Mouse (Mus musculus): ENCODE measurements around the gene Map1b. TPM values are rescaled to one million over a fixed set of nuclear protein-coding genes. Genes with fewer than 3 reads are reported as not detected.

Gene Map1b
- polyA plus RNA-seq, 1 experiment from 2014 or later = 193 TPM

- no peak overlapping the region for H3K27ac ChIP-seq (ENCODE audit: low read depth, low read length)
- 76% methylated on average over 12 of the region's 12 CpGs for WGBS (ENCODE audit: insufficient replicate concordance)
These were observed 57.5 kb downstream of the Map1b start for GRCm38 (mm10) chr13:99458658-99459386.

GRCm38 (mm10) chr13:99454977-99455376 is 61.4 kb downstream of the Map1b start:
- peaks cover 3% of the 10 kb centered on the region; the same call in 1 of the 2 replicates for H3K9me3 ChIP-seq (replicated peaks; ENCODE audit: control insufficient read depth, low read length)
- no peak for ATAC-seq (replicated peaks; ENCODE audit: insufficient number of reproducible peaks, low FRiP score, low TSS enrichment)
- H3K4me1 ChIP-seq (ENCODE audit: control insufficient read depth, insufficient read depth, low read length) = peaks cover 10% of the 10 kb centered on the region
- WGBS (ENCODE audit: insufficient replicate concordance) = 63% methylated on average over 7 of the region's 7 CpGs
- no peaks in the 10 kb centered on the region for H3K36me3 ChIP-seq (ENCODE audit: control insufficient read depth, insufficient read depth, low read length)
- no peak overlapping the region for H3K4me2 ChIP-seq
- H3K9ac ChIP-seq (ENCODE audit: low read depth, low read length) = no peak overlapping the region
- H3K27me3 ChIP-seq (ENCODE audit: control insufficient read depth, insufficient read depth, low read length) = no peaks in the 10 kb centered on the region
- H3K27ac ChIP-seq (ENCODE audit: low read depth, low read length) = no peak overlapping the region
- H3K4me3 ChIP-seq (ENCODE audit: low read depth, low read length) = no peak overlapping the region

More at GRCm38 (mm10) chr13:99458658-99459386, 57.5 kb downstream of the Map1b start:
- peaks cover 5% of the 10 kb centered on the region for H3K36me3 ChIP-seq (ENCODE audit: control insufficient read depth, insufficient read depth, low read length)
- H3K4me1 ChIP-seq (ENCODE audit: control insufficient read depth, insufficient read depth, low read length) = peaks cover 10% of the 10 kb centered on the region
- no peak overlapping the region for H3K9ac ChIP-seq (ENCODE audit: low read depth, low read length)
- no peak for ATAC-seq (replicated peaks; ENCODE audit: insufficient number of reproducible peaks, low FRiP score, low TSS enrichment)
- no peaks in the 10 kb centered on the region for H3K27me3 ChIP-seq (ENCODE audit: control insufficient read depth, insufficient read depth, low read length)
- H3K4me2 ChIP-seq = no peak overlapping the region
- H3K4me3 ChIP-seq (ENCODE audit: low read depth, low read length) = no peak overlapping the region
- no peaks in the 10 kb centered on the region for H3K9me3 ChIP-seq (replicated peaks; ENCODE audit: control insufficient read depth, low read length)

DNA sequence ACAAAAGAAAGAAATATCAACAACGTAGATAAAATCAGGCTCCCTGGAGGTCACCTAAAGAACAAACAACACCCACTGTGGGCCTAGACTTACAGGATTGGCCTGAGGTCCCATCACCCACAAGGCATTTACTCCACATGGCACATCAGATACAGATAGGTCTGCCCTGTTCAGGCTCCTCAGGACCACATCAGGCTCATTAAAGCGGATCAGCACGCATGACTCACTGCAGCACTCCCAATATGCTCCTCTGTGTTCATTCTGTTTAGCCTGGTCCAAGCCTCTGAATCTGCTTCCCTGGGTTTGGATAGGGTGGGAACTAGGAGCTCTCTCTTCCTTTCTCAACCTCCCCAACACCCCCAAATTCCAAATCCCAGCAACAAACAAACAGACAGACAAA is 63.9 kb downstream of the Map1b start:
- no peak overlapping the region for H3K4me2 ChIP-seq
- H3K9me3 ChIP-seq (replicated peaks; ENCODE audit: control insufficient read depth, low read length) = peaks cover 3% of the 10 kb centered on the region; the same call in 1 of the 2 replicates
- H3K9ac ChIP-seq (ENCODE audit: low read depth, low read length) = no peak overlapping the region
- no peaks in the 10 kb centered on the region for H3K36me3 ChIP-seq (ENCODE audit: control insufficient read depth, insufficient read depth, low read length)
- ATAC-seq (replicated peaks; ENCODE audit: insufficient number of reproducible peaks, low FRiP score, low TSS enrichment) = no peak
- peaks cover 11% of the 10 kb centered on the region for H3K4me1 ChIP-seq (ENCODE audit: control insufficient read depth, insufficient read depth, low read length)
- no peak overlapping the region for H3K4me3 ChIP-seq (ENCODE audit: low read depth, low read length)
- no peaks in the 10 kb centered on the region for H3K27me3 ChIP-seq (ENCODE audit: control insufficient read depth, insufficient read depth, low read length)
- no peak overlapping the region for H3K27ac ChIP-seq (ENCODE audit: low read depth, low read length)
- 85% methylated on average over 3 of the region's 3 CpGs for WGBS (ENCODE audit: insufficient replicate concordance)

DNA sequence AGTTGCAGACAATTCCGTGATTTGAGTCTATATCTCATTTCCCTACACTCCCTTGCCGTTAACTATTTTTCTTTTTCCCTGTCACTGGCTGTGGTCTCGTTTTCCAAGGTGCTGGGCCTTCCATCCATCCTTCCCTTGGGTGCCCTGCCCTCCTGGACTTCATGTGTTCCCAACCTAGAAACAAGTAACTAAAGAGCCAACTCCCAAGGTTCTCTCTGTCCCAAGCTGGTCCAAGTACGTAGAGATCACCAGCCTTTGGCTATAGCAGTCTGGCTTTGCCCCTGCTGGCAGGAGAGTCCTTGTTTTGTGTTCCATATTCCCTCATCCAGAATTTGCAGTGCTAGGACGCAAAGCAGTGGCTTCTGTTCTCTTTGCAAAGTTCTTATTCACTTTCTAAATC is 65.1 kb downstream of the Map1b start:
- Histone ChIP-seq H3K9me3 (replicated peaks; ENCODE audit: control insufficient read depth, low read length) (peaks cover 3% of the 10 kb centered on the region; the same call in 1 of the 2 replicates), H3K4me3 (ENCODE audit: low read depth, low read length) (no peak overlapping the region), H3K4me2 (no peak overlapping the region), H3K27me3 (ENCODE audit: control insufficient read depth, insufficient read depth, low read length) (no peaks in the 10 kb centered on the region), H3K36me3 (ENCODE audit: control insufficient read depth, insufficient read depth, low read length) (no peaks in the 10 kb centered on the region), H3K9ac (ENCODE audit: low read depth, low read length) (no peak overlapping the region), H3K4me1 (ENCODE audit: control insufficient read depth, insufficient read depth, low read length) (peaks cover 14% of the 10 kb centered on the region), H3K27ac (ENCODE audit: low read depth, low read length) (no peak overlapping the region)
- no peak for ATAC-seq (replicated peaks; ENCODE audit: insufficient number of reproducible peaks, low FRiP score, low TSS enrichment)
- WGBS (ENCODE audit: insufficient replicate concordance) = 72% methylated on average over 5 of the region's 5 CpGs

DNA sequence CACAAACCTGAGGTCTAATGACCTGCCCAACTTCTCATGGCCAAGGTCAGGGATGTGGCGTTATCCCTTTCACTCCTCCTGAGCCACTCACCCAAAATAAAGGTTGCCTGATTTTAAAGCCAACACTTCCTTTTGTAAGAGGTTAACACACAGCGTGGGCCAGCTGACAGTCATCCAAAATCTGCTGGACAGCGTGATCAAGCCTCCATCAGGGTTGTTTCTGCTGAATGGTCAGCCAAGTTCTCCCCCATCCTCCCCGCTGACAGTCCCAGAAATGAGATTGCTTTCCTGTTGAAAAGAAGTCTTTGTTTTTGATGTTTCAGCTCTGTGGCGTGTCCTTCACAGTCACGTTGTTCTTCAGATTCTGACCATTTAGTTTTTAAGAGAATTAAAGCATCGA is 65.6 kb downstream of the Map1b start:
- Histone ChIP-seq H3K4me1 (ENCODE audit: control insufficient read depth, insufficient read depth, low read length) (peaks cover 14% of the 10 kb centered on the region), H3K36me3 (ENCODE audit: control insufficient read depth, insufficient read depth, low read length) (no peaks in the 10 kb centered on the region), H3K9me3 (replicated peaks; ENCODE audit: control insufficient read depth, low read length) (peaks cover 3% of the 10 kb centered on the region; the same call in 1 of the 2 replicates), H3K27ac (ENCODE audit: low read depth, low read length) (no peak overlapping the region), H3K4me3 (ENCODE audit: low read depth, low read length) (no peak overlapping the region), H3K4me2 (no peak overlapping the region), H3K9ac (ENCODE audit: low read depth, low read length) (no peak overlapping the region), H3K27me3 (ENCODE audit: control insufficient read depth, insufficient read depth, low read length) (no peaks in the 10 kb centered on the region)
- no peak for ATAC-seq (replicated peaks; ENCODE audit: insufficient number of reproducible peaks, low FRiP score, low TSS enrichment)
- WGBS (ENCODE audit: insufficient replicate concordance) = 70% methylated on average over 7 of the region's 7 CpGs

GRCm38 (mm10) chr13:99449547-99449946 is 66.8 kb downstream of the Map1b start:
- H3K4me2 ChIP-seq = no peak overlapping the region
- no peak overlapping the region for H3K9ac ChIP-seq (ENCODE audit: low read depth, low read length)
- no peak overlapping the region for H3K4me3 ChIP-seq (ENCODE audit: low read depth, low read length)
- H3K4me1 ChIP-seq (ENCODE audit: control insufficient read depth, insufficient read depth, low read length) = peaks cover 7% of the 10 kb centered on the region; the same call in 1 of the 2 replicates
- no peaks in the 10 kb centered on the region for H3K36me3 ChIP-seq (ENCODE audit: control insufficient read depth, insufficient read depth, low read length)
- H3K9me3 ChIP-seq (replicated peaks; ENCODE audit: control insufficient read depth, low read length) = peaks cover 3% of the 10 kb centered on the region; the same call in 1 of the 2 replicates
- no peak for ATAC-seq (replicated peaks; ENCODE audit: insufficient number of reproducible peaks, low FRiP score, low TSS enrichment)
- H3K27me3 ChIP-seq (ENCODE audit: control insufficient read depth, insufficient read depth, low read length) = no peaks in the 10 kb centered on the region
- H3K27ac ChIP-seq (ENCODE audit: low read depth, low read length) = no peak overlapping the region
- 83% methylated on average over 4 of the region's 4 CpGs for WGBS (ENCODE audit: insufficient replicate concordance)

- Histone ChIP-seq H3K4me3 (ENCODE audit: low read depth, low read length) (no peak overlapping the region), H3K27me3 (ENCODE audit: control insufficient read depth, insufficient read depth, low read length) (no peaks in the 10 kb centered on the region), H3K9ac (ENCODE audit: low read depth, low read length) (no peak overlapping the region), H3K4me1 (ENCODE audit: control insufficient read depth, insufficient read depth, low read length) (peaks cover 7% of the 10 kb centered on the region; the same call in 1 of the 2 replicates), H3K27ac (ENCODE audit: low read depth, low read length) (no peak overlapping the region), H3K9me3 (replicated peaks; ENCODE audit: control insufficient read depth, low read length) (peaks cover 3% of the 10 kb centered on the region; the same call in 1 of the 2 replicates), H3K4me2 (no peak overlapping the region), H3K36me3 (ENCODE audit: control insufficient read depth, insufficient read depth, low read length) (no peaks in the 10 kb centered on the region)
- WGBS (ENCODE audit: insufficient replicate concordance) = 66% methylated on average over 4 of the region's 4 CpGs
- ATAC-seq (replicated peaks; ENCODE audit: insufficient number of reproducible peaks, low FRiP score, low TSS enrichment) = no peak
These were observed 68.1 kb downstream of the Map1b start for GRCm38 (mm10) chr13:99448278-99448677.

GRCm38 (mm10) chr13:99447403-99448199 is 68.7 kb downstream of the Map1b start:
- 59% methylated on average over 11 of the region's 11 CpGs for WGBS (ENCODE audit: insufficient replicate concordance)
- H3K36me3 ChIP-seq (ENCODE audit: control insufficient read depth, insufficient read depth, low read length) = no peaks in the 10 kb centered on the region; the same call in 1 of the 2 replicates
- no peaks in the 10 kb centered on the region for H3K27me3 ChIP-seq (ENCODE audit: control insufficient read depth, insufficient read depth, low read length)
- H3K4me3 ChIP-seq (ENCODE audit: low read depth, low read length) = no peak overlapping the region
- no peak overlapping the region for H3K4me2 ChIP-seq
- H3K9me3 ChIP-seq (replicated peaks; ENCODE audit: control insufficient read depth, low read length) = peaks cover 3% of the 10 kb centered on the region; the same call in 1 of the 2 replicates
- ATAC-seq (replicated peaks; ENCODE audit: insufficient number of reproducible peaks, low FRiP score, low TSS enrichment) = no peak
- H3K9ac ChIP-seq (ENCODE audit: low read depth, low read length) = no peak overlapping the region
- peaks cover 7% of the 10 kb centered on the region; the same call in 1 of the 2 replicates for H3K4me1 ChIP-seq (ENCODE audit: control insufficient read depth, insufficient read depth, low read length)
- H3K27ac ChIP-seq (ENCODE audit: low read depth, low read length) = no peak overlapping the region
